Mouse (Mus musculus) lung, postnatal 10 days (tissue): ENCODE results near the gene Rictor.
"Not testable (repeated sequence)": the region's sequence is repeated elsewhere in the genome, so short reads cannot be mapped to it uniquely, and the experiment has no call there.

Experiments used
- DNase-seq: peaks from one replicate; pipeline ENCODE4 v3.0.0; 2021

The Rictor gene

GRCm38 (mm10) chr15:6739180-6739579, 31.0 kb downstream of the Rictor start:
- no peak for DNase-seq

- DNase-seq: peak; percentile 37
Measured at GRCm38 (mm10) chr15:6742337-6743025, 34.3 kb downstream of the Rictor start.

GRCm38 (mm10) chr15:6743723-6744122, 35.5 kb downstream of the Rictor start:
- DNase-seq: no peak

- not testable (repeated sequence) for DNase-seq
Measured at GRCm38 (mm10) chr15:6746301-6746983, 38.3 kb downstream of the Rictor start.

- DNase-seq: no peak
Measured at GRCm38 (mm10) chr15:6747001-6747400, 38.8 kb downstream of the Rictor start.

- DNase-seq: no peak
Measured at GRCm38 (mm10) chr15:6754400-6754799, 46.2 kb downstream of the Rictor start.

- no peak for DNase-seq
Measured at GRCm38 (mm10) chr15:6772265-6772664, 64.1 kb downstream of the Rictor start.

GRCm38 (mm10) chr15:6786212-6786611, 78.0 kb downstream of the Rictor start:
- no peak for DNase-seq

- no peak for DNase-seq
Measured at GRCm38 (mm10) chr15:6787236-6787635, 79.1 kb downstream of the Rictor start.

GRCm38 (mm10) chr15:6790011-6790410, 81.8 kb downstream of the Rictor start:
- no peak for DNase-seq

- peak; percentile 40 for DNase-seq
Measured at GRCm38 (mm10) chr15:6791648-6792047, 83.5 kb downstream of the Rictor start.

- DNase-seq: no peak
Measured at GRCm38 (mm10) chr15:6792846-6793245, 84.7 kb downstream of the Rictor start.

- not testable (repeated sequence) for DNase-seq
Measured at GRCm38 (mm10) chr15:6801212-6801611, 93.0 kb downstream of the Rictor start.

- no peak for DNase-seq
Measured at GRCm38 (mm10) chr15:6815807-6816206, 107.6 kb downstream of the Rictor start.

GRCm38 (mm10) chr15:6840199-6840598, 132.0 kb downstream of the Rictor start:
- peak; percentile 45 for DNase-seq

- no peak for DNase-seq
Measured at GRCm38 (mm10) chr15:6849851-6850250, 141.7 kb downstream of the Rictor start.
